ENCODE assay signal across 15 mouse cellular contexts in genomic region chr2:160313595-160314007, GRCm38 (mm10). TPM values are rescaled to one million over a fixed set of nuclear protein-coding genes. Genes with fewer than 3 reads are reported as not detected.
DNase-seq lines count a peak whose midpoint lies in the region; ATAC-seq and TF ChIP-seq lines count a peak whose summit lies in the region.
"Had no signal": no experiment of that assay in that cellular context is flagged by ENCODE, and none has a peak within 500 bp of the region (broad histone marks: within the 10 kb centered on the region; RNA-seq: fewer than 3 reads in every experiment).

No protein-coding gene starts in this region.

- no peak for TF ChIP-seq CTCF in lung, postnatal 0 days (IDR thresholded peaks at IDR 0.05)

- no peak for TF ChIP-seq EP300 in lung, postnatal 0 days (IDR thresholded peaks at IDR 0.05)

- no peak overlapping the region for H3K4me3 ChIP-seq in lung, postnatal 0 days (ENCODE audit: low read depth, low read length)
- no peak overlapping the region for H3K4me3 ChIP-seq in embryonic facial prominence, embryonic 12.5 days
- H3K4me3 ChIP-seq in limb, embryonic 14.5 days (replicated peaks; ENCODE audit: low read length) = no peak overlapping the region
- no peak overlapping the region for H3K4me3 ChIP-seq in kidney, embryonic 15.5 days (replicated peaks)
- H3K4me3 ChIP-seq: neural tube, embryonic 12.5 days had no signal

- peak; percentile 52; the same call in 1 of the 2 replicates for ATAC-seq in frontal cortex, adult (ENCODE audit: low TSS enrichment)
- ATAC-seq in lung, postnatal 0 days = peak; percentile 79
- ATAC-seq in embryonic facial prominence, embryonic 12.5 days (ENCODE audit: insufficient number of reproducible peaks, insufficient read depth, low FRiP score, low TSS enrichment) = 0 out of 2 replicates have a peak, but pooled peaks have one; percentile 47
- ATAC-seq in limb, embryonic 14.5 days (ENCODE audit: low FRiP score, low read depth) = no peak
- ATAC-seq in kidney, embryonic 15.5 days (replicated peaks; ENCODE audit: low FRiP score) = no peak

- no peak overlapping the region for H3K9ac ChIP-seq in lung, postnatal 0 days (replicated peaks; ENCODE audit: low read depth)
- no peak overlapping the region for H3K9ac ChIP-seq in embryonic facial prominence, embryonic 12.5 days
- H3K9ac ChIP-seq in limb, embryonic 14.5 days (ENCODE audit: low read depth, low read length, severe bottlenecking) = no peak overlapping the region
- H3K9ac ChIP-seq in kidney, embryonic 15.5 days = no peak overlapping the region
- H3K9ac ChIP-seq: neural tube, embryonic 12.5 days had no signal

- H3K27me3 ChIP-seq in lung, postnatal 0 days (replicated peaks; ENCODE audit: insufficient read depth, low read length) = no peaks in the 10 kb centered on the region
- H3K27me3 ChIP-seq in embryonic facial prominence, embryonic 12.5 days = no peaks in the 10 kb centered on the region
- H3K27me3 ChIP-seq in limb, embryonic 14.5 days (ENCODE audit: control insufficient read depth, insufficient read depth, low read length) = no peaks in the 10 kb centered on the region
- H3K27me3 ChIP-seq in kidney, embryonic 15.5 days = peaks cover 9% of the 10 kb centered on the region; the same call in 1 of the 2 replicates
- H3K27me3 ChIP-seq: neural tube, embryonic 12.5 days had no signal

- no peaks in the 10 kb centered on the region for H3K36me3 ChIP-seq in lung, postnatal 0 days (ENCODE audit: insufficient read depth, low read length)
- H3K36me3 ChIP-seq in embryonic facial prominence, embryonic 12.5 days = no peaks in the 10 kb centered on the region
- H3K36me3 ChIP-seq in limb, embryonic 14.5 days (ENCODE audit: control insufficient read depth, insufficient read depth, low read length) = no peaks in the 10 kb centered on the region
- no peaks in the 10 kb centered on the region for H3K36me3 ChIP-seq in kidney, embryonic 15.5 days
- H3K36me3 ChIP-seq: neural tube, embryonic 12.5 days had no signal

- DNase-seq in frontal cortex, postnatal 25 days (ENCODE audit: low spot score in 2 of 2) = no peak
- peak; percentile 52 for DNase-seq in lung, postnatal 0 days (ENCODE audit: low spot score)
- no peak for DNase-seq in lung, postnatal 25 days (ENCODE audit: low spot score)
- peak; percentile 67 for DNase-seq in limb, embryonic 14.5 days (ENCODE audit: low spot score)
- no peak for DNase-seq in frontal cortex, postnatal 14 days (ENCODE audit: low spot score in 2 of 2)
- DNase-seq: cerebellum, adult 8-10 months; gastrocnemius, postnatal 14 days; kidney, postnatal 4 days; right cerebral cortex, adult 18-20 months; thymus, postnatal 36 days had no signal

- TF ChIP-seq POLR2A in limb, embryonic 14.5 days (IDR thresholded peaks at IDR 0.05; ENCODE audit: borderline replicate concordance, extremely low read depth, insufficient read depth, insufficient read length) = no peak

- WGBS in lung, postnatal 0 days = 41% methylated on average over 12 of the region's 12 CpGs
- WGBS in embryonic facial prominence, embryonic 12.5 days = 37% methylated on average over 12 of the region's 12 CpGs
- WGBS in limb, embryonic 14.5 days = 33% methylated on average over 12 of the region's 12 CpGs
- 40% methylated on average over 12 of the region's 12 CpGs for WGBS in kidney, embryonic 15.5 days

- H3K9me3 ChIP-seq in lung, postnatal 0 days (ENCODE audit: low read length) = no peaks in the 10 kb centered on the region
- H3K9me3 ChIP-seq in embryonic facial prominence, embryonic 12.5 days = no peaks in the 10 kb centered on the region
- H3K9me3 ChIP-seq in limb, embryonic 14.5 days (ENCODE audit: control insufficient read depth, low read length) = no peaks in the 10 kb centered on the region
- H3K9me3 ChIP-seq in kidney, embryonic 15.5 days (replicated peaks) = no peaks in the 10 kb centered on the region
- H3K9me3 ChIP-seq: neural tube, embryonic 12.5 days had no signal

- no peak overlapping the region for H3K4me2 ChIP-seq in lung, postnatal 0 days (replicated peaks; ENCODE audit: low read depth, low read length)
- H3K4me2 ChIP-seq in embryonic facial prominence, embryonic 12.5 days (replicated peaks) = no peak overlapping the region
- H3K4me2 ChIP-seq in limb, embryonic 14.5 days (replicated peaks; ENCODE audit: low read depth, low read length, severe bottlenecking) = no peak overlapping the region
- H3K4me2 ChIP-seq in kidney, embryonic 15.5 days = no peak overlapping the region
- H3K4me2 ChIP-seq: midbrain, embryonic 11.5 days; neural tube, embryonic 12.5 days had no signal

- no peak overlapping the region for H3K27ac ChIP-seq in lung, postnatal 0 days (ENCODE audit: low read length)
- no peak overlapping the region for H3K27ac ChIP-seq in embryonic facial prominence, embryonic 12.5 days
- no peak overlapping the region for H3K27ac ChIP-seq in limb, embryonic 14.5 days (replicated peaks; ENCODE audit: low read depth, low read length)
- H3K27ac ChIP-seq in kidney, embryonic 15.5 days = no peak overlapping the region
- H3K27ac ChIP-seq: neural tube, embryonic 12.5 days had no signal

- no peaks in the 10 kb centered on the region for H3K4me1 ChIP-seq in lung, postnatal 0 days (ENCODE audit: insufficient read depth, low read depth, low read length)
- H3K4me1 ChIP-seq in embryonic facial prominence, embryonic 12.5 days = no peaks in the 10 kb centered on the region
- no peaks in the 10 kb centered on the region for H3K4me1 ChIP-seq in limb, embryonic 14.5 days (ENCODE audit: control insufficient read depth, insufficient read depth, low read length)
- peaks cover 15% of the 10 kb centered on the region for H3K4me1 ChIP-seq in kidney, embryonic 15.5 days

RNA-seq across cellular contexts. Expression of gene Gm826, which starts 20.4 kb away (rescaled TPM):
- 0.29 and 0.53 TPM in 2 replicates for polyA plus RNA-seq in lung, postnatal 0 days (2015; fragmentation: Nextera tagmentation; extraction: Ambion mirVana)
- polyA plus RNA-seq in embryonic facial prominence, embryonic 12.5 days (2016; fragmentation: Nextera tagmentation; extraction: Ambion mirVana) = 0.39 TPM in 1 of 2 replicates, not detected in the other
- polyA plus RNA-seq in limb, embryonic 14.5 days (2012; rRNA removed) = 0.29 and 0.49 TPM in 2 replicates
- 0.32 and 0.61 TPM in 2 replicates for polyA plus RNA-seq in limb, embryonic 14.5 days (2014; fragmentation: Nextera tagmentation; extraction: Ambion mirVana)
- polyA plus RNA-seq in kidney, embryonic 15.5 days (2015; fragmentation: Nextera tagmentation; extraction: Ambion mirVana) = 0.40 and 0.93 TPM in 2 replicates
- polyA plus RNA-seq: midbrain, embryonic 11.5 days had no signal

RNA-seq across cellular contexts. Expression of gene Mafb, which starts 53.3 kb away (rescaled TPM):
- 2.9 and 3.1 TPM in 2 replicates for polyA plus RNA-seq in lung, postnatal 0 days (2015; fragmentation: Nextera tagmentation; extraction: Ambion mirVana)
- 15.4 and 16.7 TPM in 2 replicates for polyA plus RNA-seq in embryonic facial prominence, embryonic 12.5 days (2016; fragmentation: Nextera tagmentation; extraction: Ambion mirVana)
- 20.8 and 26.8 TPM in 2 replicates for polyA plus RNA-seq in limb, embryonic 14.5 days (2012; rRNA removed)
- 24.5 and 28.3 TPM in 2 replicates for polyA plus RNA-seq in limb, embryonic 14.5 days (2014; fragmentation: Nextera tagmentation; extraction: Ambion mirVana)
- 36.2 and 38.0 TPM in 2 replicates for polyA plus RNA-seq in kidney, embryonic 15.5 days (2015; fragmentation: Nextera tagmentation; extraction: Ambion mirVana)

Comparison
In these comparisons a context has a peak if more than half of its experiments do, and no peak if none do; other contexts are left out.
1. DNase-seq: peak in lung, postnatal 0 days (single experiment) and limb, embryonic 14.5 days (single experiment); none in frontal cortex, postnatal 25 days (0 of 2), lung, postnatal 25 days (single experiment) and frontal cortex, postnatal 14 days (0 of 2).
2. ATAC-seq: peak in frontal cortex, adult (single experiment), lung, postnatal 0 days (single experiment) and embryonic facial prominence, embryonic 12.5 days (single experiment); none in limb, embryonic 14.5 days (single experiment) and kidney, embryonic 15.5 days (single experiment).